Mouse (Mus musculus) heart, adult 11 months (tissue): ENCODE data around the gene Fam162a.
"Not testable (repeated sequence)": the region's sequence is repeated elsewhere in the genome, so short reads cannot be mapped to it uniquely, and the experiment has no call there.

Experiments used
- DNase-seq: peaks from one replicate; pipeline ENCODE4 v3.0.0; 2022

The Fam162a gene

DNA sequence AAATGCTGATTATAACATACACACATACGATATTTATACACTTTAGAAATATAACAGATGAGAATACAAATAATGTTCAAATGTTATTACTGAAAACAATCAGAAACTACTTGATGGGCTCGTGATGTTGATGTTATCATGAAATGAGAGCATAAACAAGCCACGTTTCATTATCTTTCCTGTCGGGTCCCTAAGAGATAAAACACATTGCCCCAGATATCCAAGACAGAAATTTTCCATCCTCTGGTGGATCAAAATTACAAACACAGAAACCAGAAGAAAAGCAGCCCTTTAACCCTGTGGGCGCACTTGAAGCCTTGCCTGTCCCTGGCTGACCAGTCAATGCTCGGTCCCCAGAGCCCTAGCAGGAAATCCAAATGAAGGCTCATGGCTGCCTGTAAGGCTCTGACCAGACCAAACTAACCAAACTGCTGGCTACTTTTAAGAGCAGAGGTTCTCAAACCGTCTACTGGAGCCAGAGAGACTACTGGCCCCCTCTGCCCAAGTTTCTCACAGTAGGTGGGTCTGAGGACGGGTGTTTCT, 13.4 kb downstream of the Fam162a start:
- peak; percentile 95 for DNase-seq

DNA sequence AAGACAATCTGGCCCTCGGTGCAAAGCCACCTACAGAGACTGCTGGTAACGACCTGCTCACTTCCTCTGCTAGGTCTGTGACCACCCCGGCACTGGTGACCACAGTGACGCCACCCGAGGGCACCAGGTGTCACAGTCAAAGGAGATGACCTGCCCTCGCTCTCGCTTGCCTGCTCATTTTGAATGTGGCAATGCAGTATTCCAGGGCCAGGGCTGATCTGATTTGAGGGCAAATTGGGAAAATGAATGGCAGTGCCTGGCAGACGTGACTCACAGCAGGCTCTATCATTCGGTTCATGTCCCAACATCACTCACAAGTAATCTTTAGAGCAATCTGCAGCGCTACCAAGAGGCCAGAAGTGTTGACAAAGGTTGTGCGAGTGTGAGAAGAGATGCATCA, 15.0 kb downstream of the Fam162a start:
- peak; percentile 76 for DNase-seq

DNA sequence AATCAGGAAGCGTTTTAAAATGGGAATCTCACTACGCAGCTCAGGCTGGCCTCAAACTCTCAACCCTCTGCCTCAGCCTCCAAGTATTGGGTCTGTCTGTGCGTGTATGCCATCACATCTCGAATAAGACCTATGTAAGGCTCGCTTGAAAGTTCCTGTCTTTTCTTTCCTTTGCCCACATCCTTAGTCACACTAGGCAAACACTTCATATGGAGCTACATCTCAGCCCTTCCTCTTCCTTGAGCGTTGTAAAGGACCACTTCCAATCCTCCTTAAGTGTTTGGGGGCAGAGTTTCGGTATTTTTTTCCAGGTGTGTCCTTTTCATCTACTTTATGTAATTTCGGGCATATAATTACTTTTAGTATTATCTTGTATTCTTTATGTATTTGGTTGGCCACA, 16.5 kb downstream of the Fam162a start:
- peak; percentile 35 for DNase-seq

DNA sequence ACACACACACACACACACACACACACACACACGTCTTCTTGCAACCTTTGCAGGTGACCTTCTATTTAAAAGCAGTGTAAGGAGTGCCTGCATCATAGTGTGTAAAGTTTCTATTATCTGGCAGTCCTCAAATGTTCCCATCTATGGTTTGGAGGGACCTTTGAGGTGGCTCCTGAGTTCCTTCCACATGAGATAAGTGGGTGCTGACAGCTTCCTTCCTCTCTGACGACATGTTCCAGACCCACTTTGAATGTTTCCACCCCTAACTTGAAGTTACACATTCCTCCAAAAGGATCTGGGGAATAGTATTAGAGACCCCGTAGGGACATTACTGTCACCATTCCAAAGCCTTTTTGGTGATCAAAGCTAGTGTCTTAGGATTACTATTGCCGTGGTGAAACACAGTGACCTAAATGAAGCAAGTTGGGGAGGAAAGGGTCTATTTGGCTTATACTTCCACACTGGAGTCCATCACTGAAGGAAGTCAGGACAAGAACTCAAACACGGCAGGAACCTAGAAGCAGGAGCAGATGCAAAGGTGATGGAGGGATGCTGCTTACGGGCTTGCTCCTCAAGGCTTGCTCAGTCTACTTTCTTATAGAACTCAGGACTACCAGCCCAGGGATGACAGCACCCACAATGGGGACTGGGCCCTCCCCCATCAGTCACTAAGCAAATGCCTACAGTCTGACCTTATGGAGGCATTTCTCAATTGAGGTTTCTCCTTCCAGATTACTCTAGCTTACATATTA, 17.7 kb downstream of the Fam162a start:
- DNase-seq, result peak; percentile 95

DNA sequence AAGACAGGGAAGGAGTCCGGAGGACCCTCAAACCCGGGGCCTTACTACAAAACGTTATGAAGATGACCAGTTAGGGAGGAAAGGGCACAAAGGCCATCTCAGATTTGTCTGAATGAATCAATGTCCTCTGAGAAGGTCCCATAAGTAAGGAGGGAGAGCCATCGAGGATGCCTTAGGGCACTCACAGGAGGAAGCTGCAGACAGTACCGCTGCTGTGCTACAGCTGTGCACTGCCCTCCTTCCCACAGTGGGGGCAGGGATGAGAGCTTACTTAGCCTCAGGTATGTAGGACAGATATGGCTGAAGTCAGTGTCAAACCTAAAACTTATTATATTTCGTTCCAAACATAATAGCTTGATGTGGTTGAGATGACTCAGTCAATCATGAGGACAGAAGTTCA, 19.9 kb downstream of the Fam162a start:
- peak; percentile 56 for DNase-seq

DNA sequence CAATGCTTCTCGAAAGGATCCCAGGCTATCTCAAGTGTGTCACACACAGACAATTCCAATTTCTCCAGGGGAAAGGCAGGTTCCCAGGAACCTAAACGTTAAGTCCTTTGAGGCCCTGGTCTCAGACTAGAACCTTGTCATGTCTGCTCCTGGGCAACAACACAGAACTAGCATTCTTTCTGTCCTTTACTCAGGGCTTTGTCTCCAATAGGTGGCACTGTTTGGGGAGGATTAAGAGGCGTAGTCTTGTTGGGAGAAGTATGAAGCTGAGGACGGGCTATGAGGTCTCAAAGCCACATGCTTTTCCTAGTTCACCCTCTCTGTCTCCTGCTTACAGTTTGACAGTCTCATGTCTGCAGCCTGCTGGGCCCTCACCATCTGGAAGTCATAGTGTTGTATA, 23.9 kb downstream of the Fam162a start:
- DNase-seq, result no peak

DNA sequence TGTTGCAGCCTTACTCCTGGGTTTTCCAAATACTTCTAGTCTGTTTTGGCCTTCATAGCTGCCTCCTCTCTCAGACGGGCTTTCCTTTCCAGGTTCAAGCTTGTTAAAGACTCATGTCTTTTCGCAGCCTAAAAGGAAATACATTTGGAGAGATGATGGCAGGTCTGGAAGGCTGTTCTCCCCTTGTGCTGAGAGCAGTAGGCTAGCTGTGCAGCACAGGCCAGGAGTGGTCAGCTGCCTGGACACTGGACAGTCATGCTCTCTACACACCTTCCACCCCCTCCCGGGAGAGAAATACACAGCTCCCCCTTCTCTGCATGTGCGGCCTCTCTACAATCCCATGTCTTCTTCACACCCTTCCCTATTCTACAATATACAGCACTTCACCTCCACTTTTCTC, 27.4 kb downstream of the Fam162a start:
- peak; percentile 80 for DNase-seq

DNA sequence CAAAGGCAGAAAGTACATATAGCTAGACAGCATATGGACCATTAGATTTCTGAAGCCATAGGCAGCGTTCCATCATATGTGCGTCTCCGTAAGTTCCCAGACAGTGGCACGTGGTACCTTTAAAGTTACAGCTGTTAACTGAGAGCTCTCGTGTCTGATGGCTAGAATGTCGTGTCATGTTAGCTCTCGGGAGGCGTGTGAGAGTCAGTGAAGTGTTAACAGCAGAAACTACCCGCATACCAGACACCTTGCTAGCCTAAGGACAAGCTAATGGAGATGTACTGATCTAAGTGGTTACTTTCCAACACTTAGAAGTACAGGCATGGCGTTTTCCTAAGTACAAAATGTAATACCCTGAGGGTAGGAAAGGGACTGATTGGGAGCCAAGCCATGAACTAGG, 28.3 kb downstream of the Fam162a start:
- peak; percentile 52 for DNase-seq

DNA sequence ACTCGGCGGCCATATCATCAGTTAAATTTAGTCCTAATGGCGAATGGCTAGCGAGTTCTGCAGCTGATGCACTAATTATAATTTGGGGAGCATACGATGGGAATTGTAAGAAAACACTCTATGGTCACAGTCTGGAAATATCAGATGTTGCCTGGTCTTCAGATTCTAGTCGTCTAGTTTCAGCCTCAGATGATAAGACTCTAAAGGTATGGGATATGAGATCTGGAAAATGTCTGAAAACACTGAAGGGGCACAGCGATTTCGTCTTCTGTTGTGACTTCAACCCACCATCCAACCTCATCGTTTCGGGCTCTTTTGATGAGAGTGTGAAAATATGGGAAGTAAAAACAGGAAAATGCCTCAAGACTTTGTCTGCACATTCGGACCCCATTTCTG, 29.8 kb downstream of the Fam162a start:
- DNase-seq, result no peak

DNA sequence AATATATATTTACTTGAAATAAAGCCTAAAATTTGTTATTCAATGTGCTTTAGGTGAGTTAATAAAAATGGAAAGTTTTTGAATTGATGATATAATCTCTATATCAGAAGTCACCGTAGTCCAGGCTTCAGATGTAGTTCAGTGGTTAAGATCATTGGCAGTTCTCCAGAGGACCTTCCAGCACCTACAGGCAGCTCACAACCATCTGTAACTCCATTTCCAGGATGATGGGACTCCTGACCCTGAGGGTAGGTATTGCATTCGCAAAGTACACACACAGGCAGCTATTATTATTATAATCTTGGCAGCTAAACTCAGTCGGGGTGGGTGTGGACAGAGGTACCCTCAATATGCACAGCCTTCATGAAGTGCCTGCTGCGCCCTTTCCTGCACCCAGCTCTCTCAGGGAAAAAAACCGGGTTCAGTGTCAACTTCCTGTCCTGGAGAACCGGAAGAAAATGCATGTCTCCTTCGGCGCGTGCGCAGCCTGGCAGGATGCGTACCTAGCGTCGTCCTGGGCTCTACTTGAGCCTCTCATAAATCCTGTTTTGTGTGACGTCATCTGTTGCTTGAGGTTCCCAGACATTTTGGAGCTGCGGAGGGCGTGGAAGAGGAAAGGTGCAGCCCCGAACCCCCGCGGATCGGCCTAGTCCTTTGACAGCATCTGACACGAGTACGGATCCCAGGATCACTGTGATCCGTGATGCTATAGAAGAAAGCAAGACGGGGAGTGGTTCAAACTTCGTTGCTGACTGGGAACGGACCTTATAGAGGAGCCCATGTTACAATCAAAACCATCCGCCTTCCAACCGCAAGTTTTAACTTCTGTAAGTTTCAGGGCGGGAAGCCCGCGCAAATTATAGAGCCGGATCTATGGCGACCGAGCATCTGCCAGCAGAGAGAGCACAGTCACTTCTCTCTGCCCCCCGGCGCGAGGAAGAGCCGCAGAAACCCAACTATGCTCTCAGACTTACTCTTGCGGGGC, 30.5 kb downstream of the Fam162a start, which contains the start of gene Wdr5b:
Wdr5b (plus strand) TSS at position 551 of the 985 bp plus-strand sequence.
- peak; percentile 100 for DNase-seq

DNA sequence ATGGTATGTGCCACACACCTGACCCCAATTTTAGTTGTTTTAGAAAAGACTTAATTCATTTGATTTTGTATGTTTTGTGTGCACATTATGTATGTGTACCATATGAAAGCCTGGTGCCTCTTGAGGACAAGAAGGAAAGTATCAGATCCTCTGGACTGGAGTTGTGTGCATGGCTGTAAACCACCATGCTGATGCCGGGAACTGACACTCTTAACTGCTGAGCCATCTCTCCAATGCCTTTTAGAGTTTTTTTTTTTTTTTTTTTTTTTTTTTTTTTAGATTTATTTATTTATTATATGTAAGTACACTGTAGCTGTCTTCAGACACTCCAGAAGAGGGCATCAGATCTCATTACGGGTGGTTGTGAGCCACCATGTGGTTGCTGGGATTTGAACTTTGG, 43.3 kb downstream of the Fam162a start:
- not testable (repeated sequence) for DNase-seq

DNA sequence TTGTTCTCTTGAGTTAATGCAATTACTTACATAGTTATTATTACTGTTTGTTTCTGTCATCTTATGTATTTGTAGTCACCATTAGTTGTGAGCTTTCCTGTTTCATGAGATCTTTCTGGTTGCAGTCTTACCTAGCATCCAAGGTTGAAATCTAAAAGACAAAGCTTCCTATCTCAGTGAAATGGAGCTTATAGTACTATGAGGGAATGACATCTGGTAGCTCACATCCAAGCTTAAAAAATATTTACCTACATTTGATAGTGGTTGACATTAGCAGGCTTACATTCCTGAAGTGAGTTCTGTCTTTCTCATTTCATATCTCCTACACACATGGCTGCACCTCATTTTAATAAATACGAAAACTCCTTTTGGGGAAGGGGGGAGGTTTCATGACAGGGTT, 55.1 kb downstream of the Fam162a start:
- DNase-seq, result no peak

DNA sequence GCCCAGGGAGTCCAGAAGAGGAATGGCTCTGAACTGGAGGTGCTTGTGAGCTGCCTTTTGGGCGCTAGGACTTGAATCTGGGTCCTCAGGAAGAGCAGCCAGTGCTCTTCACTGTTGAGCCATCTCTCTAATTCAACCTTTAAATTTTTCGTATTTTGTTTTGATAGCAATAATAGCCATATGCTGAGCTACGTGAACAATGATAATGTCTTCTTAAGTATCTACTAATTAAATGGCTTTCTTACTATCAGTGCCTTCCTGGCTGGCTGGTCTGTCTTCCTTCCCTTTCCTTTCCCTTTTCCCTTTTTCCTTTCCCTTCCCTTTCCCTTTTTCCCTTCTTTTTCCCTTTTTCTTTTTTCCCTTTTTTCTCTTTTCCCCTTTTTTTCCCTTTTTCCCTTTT, 63.0 kb downstream of the Fam162a start:
- no peak for DNase-seq

DNA sequence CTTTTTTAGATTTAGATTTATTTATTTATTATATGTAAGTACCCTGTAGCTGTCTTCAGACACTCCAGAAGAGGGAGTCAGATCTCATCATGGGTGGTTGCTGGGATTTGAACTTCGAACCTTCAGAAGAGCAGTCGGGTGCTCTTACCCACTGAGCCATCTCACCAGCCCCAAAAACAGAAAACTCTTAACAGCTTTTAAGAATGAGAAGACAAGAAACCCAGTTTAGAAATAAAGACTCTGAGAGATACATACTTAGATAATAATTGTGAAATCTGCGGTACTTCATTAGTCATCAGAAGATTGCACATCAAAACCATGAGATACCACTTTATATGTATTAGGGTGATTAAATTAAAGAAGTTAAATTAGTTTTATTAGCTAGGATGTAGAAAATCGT, 72.5 kb downstream of the Fam162a start:
- DNase-seq, result not testable (repeated sequence)
